ENCODE assay signal across 11 mouse cellular contexts in genomic region chr13:44751780-44752179, GRCm38 (mm10). TPM values are rescaled to one million over a fixed set of nuclear protein-coding genes. Genes with fewer than 3 reads are reported as not detected.
A peak's percentile ranks its signal among the peaks of the same experiment; 100 is the strongest.
DNase-seq lines count a peak whose midpoint lies in the region; ATAC-seq and TF ChIP-seq lines count a peak whose summit lies in the region.
"Had no signal": no experiment of that assay in that cellular context is flagged by ENCODE, and none has a peak within 500 bp of the region (broad histone marks: within the 10 kb centered on the region; RNA-seq: fewer than 3 reads in every experiment).

No protein-coding gene starts in this region.

- H3K27me3 ChIP-seq in ES-Bruce4 (ENCODE audit: control insufficient read depth, insufficient read depth, low read length, poor library complexity, severe bottlenecking): no peaks in the 10 kb centered on the region
- H3K27me3 ChIP-seq in hindbrain, embryonic 11.5 days (ENCODE audit: control insufficient read depth, insufficient read depth, low read length): no peaks in the 10 kb centered on the region
- no peaks in the 10 kb centered on the region for H3K27me3 ChIP-seq in midbrain, embryonic 13.5 days
- H3K27me3 ChIP-seq: liver, embryonic 15.5 days had no signal

- intact Hi-C loops in gastrocnemius, postnatal 14 days (cut with DNase I; ENCODE audit: low total_unique reads): no loop called here
- intact Hi-C loops in left cerebral cortex, adult 2 months (cut with DNase I): no loop called here

- H3K36me3 ChIP-seq in ES-Bruce4 (ENCODE audit: control insufficient read depth, insufficient read depth, low read length, poor library complexity, severe bottlenecking): peaks cover 26% of the 10 kb centered on the region
- no peaks in the 10 kb centered on the region for H3K36me3 ChIP-seq in hindbrain, embryonic 11.5 days (ENCODE audit: control insufficient read depth, insufficient read depth, low read length)
- no peaks in the 10 kb centered on the region for H3K36me3 ChIP-seq in midbrain, embryonic 13.5 days
- H3K36me3 ChIP-seq: liver, embryonic 15.5 days had no signal

- peak; percentile 59; the same call in 1 of the 2 replicates for TF ChIP-seq EP300 in ES-Bruce4 (IDR thresholded peaks at IDR 0.05; ENCODE audit: insufficient read depth, low read depth, low read length)

- H3K9me3 ChIP-seq in ES-Bruce4 (replicated peaks; ENCODE audit: control insufficient read depth, insufficient read depth, low read length, poor library complexity, severe bottlenecking): no peaks in the 10 kb centered on the region
- no peaks in the 10 kb centered on the region for H3K9me3 ChIP-seq in hindbrain, embryonic 11.5 days (ENCODE audit: control insufficient read depth, low read length)
- H3K9me3 ChIP-seq in midbrain, embryonic 13.5 days: no peaks in the 10 kb centered on the region
- H3K9me3 ChIP-seq: G1E; liver, embryonic 15.5 days had no signal

- H3K9ac ChIP-seq in ES-Bruce4 (ENCODE audit: low read depth, poor library complexity, severe bottlenecking): no peak overlapping the region
- no peak overlapping the region for H3K9ac ChIP-seq in hindbrain, embryonic 11.5 days (ENCODE audit: low read depth, low read length)
- no peak overlapping the region for H3K9ac ChIP-seq in midbrain, embryonic 13.5 days (replicated peaks)
- H3K9ac ChIP-seq: liver, embryonic 15.5 days had no signal

- peak; percentile 80 for DNase-seq in brain, adult 2 months (ENCODE audit: low read depth, low spot score)
- peak; percentile 74 for DNase-seq in hindbrain, embryonic 11.5 days (ENCODE audit: low spot score)
- DNase-seq in gastrocnemius, postnatal 14 days: no peak
- no peak for DNase-seq in left cerebral cortex, adult 2 months (ENCODE audit: extremely low spot score in 1 of 2, low spot score in 2 of 2)
- DNase-seq in spleen, postnatal 10 days (ENCODE audit: low spot score in 2 of 2): no peak
- DNase-seq in heart, adult 18-20 months: no peak
- DNase-seq: adrenal gland, postnatal 36 days had no signal

- TF ChIP-seq CTCF in ES-Bruce4 (IDR thresholded peaks at IDR 0.05; ENCODE audit: low read depth, low read length): no peak
- no peak for TF ChIP-seq CTCF in left cerebral cortex, adult 2 months (IDR thresholded peaks at IDR 0.05)

- H3K4me3 ChIP-seq in ES-Bruce4 (ENCODE audit: low read depth, low read length): no peak overlapping the region
- no peak overlapping the region for H3K4me3 ChIP-seq in hindbrain, embryonic 11.5 days (ENCODE audit: low read depth, low read length)
- no peak overlapping the region for H3K4me3 ChIP-seq in midbrain, embryonic 13.5 days (replicated peaks)
- H3K4me3 ChIP-seq in left cerebral cortex, adult 2 months: no peak overlapping the region
- H3K4me3 ChIP-seq: liver, embryonic 15.5 days had no signal

- no peak overlapping the region for H3K4me2 ChIP-seq in hindbrain, embryonic 11.5 days (replicated peaks; ENCODE audit: low read depth, low read length)
- H3K4me2 ChIP-seq in midbrain, embryonic 13.5 days (replicated peaks): no peak overlapping the region
- H3K4me2 ChIP-seq: liver, embryonic 15.5 days had no signal

- TF ChIP-seq POLR2A in ES-Bruce4 (IDR thresholded peaks at IDR 0.05; ENCODE audit: insufficient read depth, low read length): no peak

- peaks cover 21% of the 10 kb centered on the region for H3K4me1 ChIP-seq in ES-Bruce4 (ENCODE audit: control insufficient read depth, insufficient read depth, low read length)
- H3K4me1 ChIP-seq in hindbrain, embryonic 11.5 days (replicated peaks; ENCODE audit: control insufficient read depth, insufficient read depth, low read length): peaks cover 10% of the 10 kb centered on the region
- peaks cover 81% of the 10 kb centered on the region for H3K4me1 ChIP-seq in midbrain, embryonic 13.5 days (replicated peaks)

- no peak overlapping the region for H3K27ac ChIP-seq in ES-Bruce4 (ENCODE audit: insufficient read depth, low read length)
- peak overlapping the region; percentile 70 for H3K27ac ChIP-seq in hindbrain, embryonic 11.5 days (ENCODE audit: low read depth, low read length)
- H3K27ac ChIP-seq in midbrain, embryonic 13.5 days: 0 out of 2 replicates have a peak overlapping the region, but pooled peaks have one; percentile 22
- no peak overlapping the region for H3K27ac ChIP-seq in left cerebral cortex, adult 2 months
- H3K27ac ChIP-seq: liver, embryonic 15.5 days had no signal

- WGBS in hindbrain, embryonic 11.5 days: 20% methylated on average over 3 of the region's 3 CpGs
- 4% methylated on average over 3 of the region's 3 CpGs for WGBS in midbrain, embryonic 13.5 days

- peak; percentile 85 for ATAC-seq in hindbrain, embryonic 11.5 days (ENCODE audit: low FRiP score)
- peak; percentile 75 for ATAC-seq in midbrain, embryonic 13.5 days

RNA-seq across cellular contexts. Expression of gene Jarid2, which starts 22.5 kb away (rescaled TPM):
- polyA plus RNA-seq in ES-Bruce4 (2011; ENCODE audit: insufficient read depth, insufficient read length, low read depth, missing spikeins): 143 and 150 TPM in 2 replicates
- 44.1 and 45.9 TPM in 2 replicates for polyA plus RNA-seq in hindbrain, embryonic 11.5 days (2014; fragmentation: Nextera tagmentation; extraction: Ambion mirVana)
- 53.7 and 54.5 TPM in 2 replicates for polyA plus RNA-seq in midbrain, embryonic 13.5 days (2015; fragmentation: Nextera tagmentation; extraction: Ambion mirVana)
- total RNA-seq in gastrocnemius, postnatal 14 days (2021): 10 to 100 TPM; 30.5 to 39.7 TPM
- total RNA-seq in left cerebral cortex, adult 2 months (2021): 10 to 100 TPM; 34.8 to 34.9 TPM
- 10 to 100 TPM; 15.8 to 16.6 TPM for total RNA-seq in heart, adult 18-20 months (2021)

Comparison
In these comparisons a context has a peak if more than half of its experiments do, and no peak if none do; other contexts are left out.
1. H3K27ac ChIP-seq: peak in hindbrain, embryonic 11.5 days (single experiment) and midbrain, embryonic 13.5 days (single experiment); none in ES-Bruce4 (single experiment) and left cerebral cortex, adult 2 months (single experiment).
2. DNase-seq: peak in brain, adult 2 months (single experiment) and hindbrain, embryonic 11.5 days (single experiment); none in gastrocnemius, postnatal 14 days (single experiment), left cerebral cortex, adult 2 months (0 of 2), spleen, postnatal 10 days (0 of 2) and heart, adult 18-20 months (0 of 2).